Mouse (Mus musculus) central nervous system, embryonic 18 days (tissue): Measurements from ENCODE around the gene Pnmal2. TPM values are rescaled to one million over a fixed set of nuclear protein-coding genes. Genes with fewer than 3 reads are reported as not detected.

Experiments used
- polyA plus RNA-seq: library from polyadenylated mRNA; depleted of rRNA; stranded (reverse); fragments of >200 nt; gene quantifications from 2 replicates; pipeline ENCODE4 v1.2.3, GENCODE M21; 2012; rRNA removed

Gene Pnmal2
- polyA plus RNA-seq, result 62.5 and 66.8 TPM in 2 replicates

DNA sequence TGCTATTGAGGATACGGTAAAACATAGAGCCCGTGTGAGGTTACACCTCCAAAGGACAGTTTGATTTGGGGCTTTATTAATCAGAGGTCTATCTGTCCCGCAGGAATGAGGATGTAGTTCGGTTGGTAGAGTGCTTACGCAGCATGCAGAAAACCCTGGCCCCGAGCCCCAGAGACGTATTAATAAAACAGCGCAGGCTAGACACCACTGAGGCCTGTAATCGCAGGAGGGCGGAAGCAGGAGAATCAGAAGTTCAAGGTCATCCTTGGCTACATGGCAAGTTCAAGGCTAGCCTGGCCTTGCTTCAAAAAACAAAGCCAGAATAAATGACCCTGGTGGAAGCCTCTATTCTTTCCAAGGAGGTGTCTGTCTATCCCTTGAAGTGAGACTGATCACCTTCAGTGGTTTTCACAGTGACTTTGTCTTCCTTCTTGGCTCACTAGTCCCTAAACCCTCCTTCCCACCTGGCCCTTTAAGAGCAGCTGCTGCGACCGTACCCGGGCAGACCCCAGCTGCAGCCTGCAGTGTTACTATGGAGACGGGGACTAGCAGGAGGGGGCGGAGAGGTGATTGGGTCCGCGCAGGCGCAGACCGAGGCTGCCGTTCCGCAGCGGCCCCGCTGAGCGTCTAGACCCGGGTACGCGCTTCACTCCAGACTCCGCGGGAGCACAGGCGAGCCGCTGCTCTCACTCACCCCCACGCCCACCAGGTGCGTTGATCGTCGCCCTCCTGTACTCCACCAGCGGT, at the start of gene Pnmal2:
Gene Pnmal2, plus strand, starts transcription at position 622 of the 747 bp plus-strand sequence.

DNA sequence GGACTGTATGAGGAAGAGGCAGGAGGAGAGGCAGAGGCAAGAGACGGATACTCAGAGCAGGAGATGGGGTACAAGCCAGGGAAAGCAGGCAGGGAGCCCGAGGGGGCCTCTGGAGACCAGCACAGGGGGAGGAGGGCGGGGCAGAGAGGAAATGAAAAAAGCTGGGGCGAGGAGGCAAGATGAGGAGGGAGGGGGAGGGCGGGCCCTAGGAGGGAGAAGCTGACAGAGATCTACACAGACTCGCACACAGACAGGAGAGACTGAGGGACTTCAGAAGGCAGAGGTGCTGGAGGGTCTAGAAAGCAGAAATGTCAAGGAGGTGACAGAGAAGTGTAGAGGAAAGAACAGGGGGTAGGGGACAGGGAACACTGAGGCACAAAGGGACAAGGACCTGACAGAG, 38.2 kb upstream of the Pnmal2 start, which contains the start of gene Ptgir:
Gene Ptgir, plus strand, starts transcription at position 210 of the 400 bp plus-strand sequence.

DNA sequence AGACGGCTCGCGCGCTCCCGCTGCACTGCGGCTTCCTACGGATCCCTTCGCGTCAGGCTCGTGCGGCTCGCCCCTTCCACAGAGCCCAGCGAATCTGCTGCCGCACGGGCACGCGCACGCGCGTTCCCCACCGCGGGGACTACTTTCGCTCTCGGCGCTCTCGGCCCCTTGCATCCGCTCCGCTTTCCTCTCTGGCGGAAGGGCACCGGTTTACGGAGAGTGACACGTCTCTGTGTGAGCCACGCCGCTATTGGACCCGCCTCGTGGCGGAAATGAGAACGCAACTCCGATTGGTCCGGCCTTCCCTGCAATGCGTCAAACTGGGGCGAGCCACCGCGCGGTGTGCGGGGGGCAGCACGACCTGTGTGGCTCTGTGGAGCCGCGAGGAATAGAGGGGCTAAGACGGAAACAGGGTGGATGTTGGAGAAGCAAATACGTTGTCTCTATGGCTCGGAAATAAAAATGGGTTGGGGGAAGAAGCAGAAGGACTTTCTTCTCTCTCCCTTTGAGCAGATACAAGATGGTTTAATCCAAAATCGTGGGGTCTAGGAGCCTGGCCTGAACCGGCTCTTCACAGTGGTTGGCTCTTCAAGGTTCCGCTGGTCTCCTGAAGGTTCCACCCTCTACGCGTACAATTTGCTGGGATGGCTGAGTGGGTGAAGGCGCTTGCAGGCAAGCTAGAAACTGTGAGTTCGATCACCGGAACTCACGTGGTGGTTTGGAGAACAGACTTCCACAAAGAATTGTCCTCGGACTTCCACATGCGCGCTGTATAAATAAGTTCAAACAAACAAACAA, 20.2 kb upstream of the Pnmal2 start, which contains the start of gene Calm3:
Gene Calm3, minus strand, starts transcription at position 78 of the 798 bp plus-strand sequence.

DNA sequence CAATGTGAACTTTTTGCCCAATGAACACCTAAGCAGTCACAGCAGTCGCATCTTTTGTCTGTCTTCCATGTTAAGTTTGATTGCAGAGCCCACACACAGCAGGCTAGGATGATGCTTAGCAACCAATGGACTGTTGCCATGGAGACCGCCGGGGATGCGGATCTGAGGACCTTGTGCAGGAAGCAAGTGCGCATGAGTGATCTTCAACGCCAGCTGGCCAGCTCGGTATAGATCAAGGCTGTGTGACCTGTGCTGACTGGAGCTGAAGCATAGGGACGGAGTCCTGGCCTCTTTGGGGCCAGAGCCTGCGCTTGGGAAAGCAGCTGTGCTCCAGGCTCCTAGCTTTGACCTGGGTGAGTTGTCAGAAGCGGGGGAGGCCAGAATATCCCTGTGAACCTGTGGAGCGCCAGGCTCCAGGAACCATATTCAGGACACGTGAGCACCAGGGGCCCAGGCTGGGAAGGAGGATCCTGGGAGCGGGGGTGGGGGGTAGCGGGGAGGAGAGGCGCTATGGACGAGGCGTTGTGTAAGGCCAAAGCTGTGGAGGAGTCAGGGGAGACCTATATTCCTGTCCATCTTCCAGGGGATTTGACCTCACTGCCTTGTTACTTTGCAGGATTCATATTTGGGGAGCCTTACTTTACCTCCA, 15.2 kb downstream of the Pnmal2 start, which contains the start of gene Pnmal1:
Gene Pnmal1, plus strand, starts transcription at position 141 of the 649 bp plus-strand sequence.

DNA sequence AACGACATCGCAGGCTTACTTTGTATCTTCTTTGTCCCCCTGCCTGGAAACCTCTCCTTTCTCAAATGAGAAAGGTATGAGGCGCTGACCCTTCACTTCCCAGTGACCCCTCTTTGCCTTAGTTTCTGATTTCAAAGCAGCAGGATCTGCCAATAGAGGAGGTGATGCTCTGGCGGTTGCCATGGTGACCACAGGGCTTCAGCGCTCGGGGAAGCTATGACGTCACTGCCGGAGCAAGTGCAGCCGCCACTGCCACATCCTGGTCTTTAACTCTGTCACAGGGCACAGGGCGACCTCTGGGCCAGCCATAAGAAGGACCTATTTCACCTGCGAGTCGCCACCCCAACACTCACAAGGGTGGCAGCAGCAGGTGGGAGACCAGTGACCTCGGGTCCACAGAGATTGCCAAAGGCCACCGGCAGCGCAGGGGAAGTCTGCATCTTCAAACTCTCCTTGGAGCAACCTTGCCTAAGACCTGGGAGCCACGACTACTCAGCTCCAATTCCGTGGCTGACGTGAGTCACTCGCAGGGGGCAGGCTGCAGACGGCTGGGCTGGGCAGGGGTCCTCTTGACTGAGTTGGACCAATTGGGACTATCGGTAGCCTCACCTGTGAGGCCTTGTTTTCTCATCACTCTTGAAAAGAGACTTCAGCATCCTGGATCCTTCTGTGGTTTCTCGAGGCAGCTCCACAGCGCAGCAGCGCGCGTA, 38.5 kb downstream of the Pnmal2 start, which contains the start of gene Gm42372:
Gene Gm42372, plus strand, starts transcription at position 228 of the 710 bp plus-strand sequence.

DNA sequence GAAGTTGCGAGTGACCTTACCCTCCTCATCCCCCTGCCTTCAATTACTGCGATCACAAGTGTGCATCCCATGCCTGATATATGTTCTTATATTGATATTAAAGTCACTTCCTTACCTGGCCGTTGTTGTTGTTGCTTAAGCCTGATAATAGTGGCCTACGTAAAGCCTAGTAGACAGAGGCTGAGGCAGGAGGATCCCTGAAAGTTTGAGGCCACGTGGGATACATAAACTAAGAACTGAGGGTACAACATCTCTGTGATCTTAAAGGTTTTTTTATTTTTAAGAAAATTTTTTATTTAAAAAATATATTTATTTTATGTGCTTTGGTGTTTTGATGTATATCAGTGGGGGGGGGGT, 47.9 kb downstream of the Pnmal2 start, which contains the start of gene Ccdc8:
Gene Ccdc8, plus strand, starts transcription at position 258 of the 357 bp plus-strand sequence.

Other genes with a start within 250 kb of the Pnmal2 start
- not detected in 2 replicates for gene Ceacam9, start 222.8 kb upstream of the Pnmal2 start, polyA plus RNA-seq
- gene Ap2s1, start 206.3 kb upstream of the Pnmal2 start, polyA plus RNA-seq, result 560 and 561 TPM in 2 replicates
- 19.9 and 23.2 TPM in 2 replicates for gene Slc1a5, start 163.3 kb upstream of the Pnmal2 start, polyA plus RNA-seq
- gene Strn4, start 128.8 kb upstream of the Pnmal2 start, polyA plus RNA-seq, result 243 and 267 TPM in 2 replicates
- gene Fkrp, start 128.0 kb upstream of the Pnmal2 start, polyA plus RNA-seq, result 30.1 and 31.4 TPM in 2 replicates
- gene Prkd2, start 101.8 kb upstream of the Pnmal2 start, polyA plus RNA-seq, result 7.7 and 8.6 TPM in 2 replicates
- 46.8 and 50.0 TPM in 2 replicates for gene Dact3, start 69.4 kb upstream of the Pnmal2 start, polyA plus RNA-seq
- 4.8 and 7.7 TPM in 2 replicates for gene Gng8, start 52.9 kb upstream of the Pnmal2 start, polyA plus RNA-seq
- 0.21 and 0.51 TPM in 2 replicates for gene Ptgir, start 38.2 kb upstream of the Pnmal2 start, polyA plus RNA-seq
- 941 and 979 TPM in 2 replicates for gene Calm3, start 20.6 kb upstream of the Pnmal2 start, polyA plus RNA-seq
- gene Pnmal1, start 15.0 kb downstream of the Pnmal2 start, polyA plus RNA-seq, result 42.9 and 46.0 TPM in 2 replicates
- 10.8 and 18.5 TPM in 2 replicates for gene Gm42372, start 38.4 kb downstream of the Pnmal2 start, polyA plus RNA-seq
- 4.5 and 5.1 TPM in 2 replicates for gene Ccdc8, start 48.0 kb downstream of the Pnmal2 start, polyA plus RNA-seq
- 164 and 166 TPM in 2 replicates for gene Ppp5c, start 83.2 kb downstream of the Pnmal2 start, polyA plus RNA-seq
- gene Hif3a, start 117.7 kb downstream of the Pnmal2 start, polyA plus RNA-seq, result 5.1 and 5.3 TPM in 2 replicates
- 2.9 and 4.4 TPM in 2 replicates for gene Psg16, start 129.4 kb downstream of the Pnmal2 start, polyA plus RNA-seq
- gene Ceacam3, start 205.6 kb downstream of the Pnmal2 start, polyA plus RNA-seq, result 0.15 and 0.18 TPM in 2 replicates